Mouse (Mus musculus) lung, postnatal 36 days (tissue): ENCODE measurements around the gene Sctr.

Source experiments
- DNase-seq: peaks from one replicate; pipeline ENCODE4 v3.0.0; 2022; ENCODE audit warnings: mixed read lengths

Sctr gene

GRCm38 (mm10) chr1:120111766-120112165 lies 105.1 kb downstream of the Sctr start:
- DNase-seq, result no peak

GRCm38 (mm10) chr1:120112251-120113187 lies 105.8 kb downstream of the Sctr start:
- DNase-seq, result no peak
